Mouse (Mus musculus) left cerebral cortex, postnatal 25 days (tissue): Measurements from ENCODE around the gene Hspb11. TPM values are rescaled to one million over a fixed set of nuclear protein-coding genes. Genes with fewer than 3 reads are reported as not detected.

ENCODE experiments used
- DNase-seq, 2 experiments: peaks; one replicate each; pipeline ENCODE4 v3.0.0; 2022; ENCODE audit warnings: low spot score in 2 of 2, mixed read lengths in 1 of 2
- intact Hi-C: fragments of 180-260 bp; cut with DNase I; formaldehyde crosslinking; loops from one replicate; pipeline ENCODE4 v1.15.1; 2025
- total RNA-seq, 2 experiments: library from RNA; stranded (reverse); gene quantifications; 2 replicates each; pipeline ENCODE4 v1.2.3; 2021

The Hspb11 gene
- total RNA-seq: 10 to 100 TPM; 15.9 to 20.8 TPM

GRCm38 (mm10) chr4:107253125-107254091, at the start of gene Hspb11, which contains the start of gene Lrrc42:
Gene Hspb11, plus strand, starts transcription at chr4:107253593.
Gene Lrrc42, minus strand, starts transcription at chr4:107253532.
- peak; percentile 92 to 95 for DNase-seq
- intact Hi-C loops: loop anchor here (1.0 to 10.0 kb wide), 2 partner anchors 61 to 401 kb away; partner anchors contain the start of gene Yipf1

GRCm38 (mm10) chr4:107207016-107207415, 46.4 kb upstream of the Hspb11 start:
- intact Hi-C loops: no loop called here

GRCm38 (mm10) chr4:107208880-107209279, 44.5 kb upstream of the Hspb11 start, which contains the start of gene Ldlrad1:
Gene Ldlrad1, plus strand, starts transcription at chr4:107209180.
- intact Hi-C loops: no loop called here
- DNase-seq: no peak

More at GRCm38 (mm10) chr4:107207016-107207415, 46.4 kb upstream of the Hspb11 start:
- DNase-seq: no peak

GRCm38 (mm10) chr4:107210483-107211097, 42.8 kb upstream of the Hspb11 start:
- DNase-seq: no peak
- intact Hi-C loops: no loop called here

- DNase-seq: peak; percentile 18 to 30
- intact Hi-C loops: no loop called here
Observed at GRCm38 (mm10) chr4:107211465-107211864, 41.9 kb upstream of the Hspb11 start.

GRCm38 (mm10) chr4:107211936-107212335, 41.5 kb upstream of the Hspb11 start:
- intact Hi-C loops: no loop called here
- no peak for DNase-seq

GRCm38 (mm10) chr4:107213279-107214011, 39.9 kb upstream of the Hspb11 start:
- intact Hi-C loops: no loop called here
- DNase-seq: no peak

- no peak for DNase-seq
- intact Hi-C loops: no loop called here
Observed at GRCm38 (mm10) chr4:107217574-107217973, 35.8 kb upstream of the Hspb11 start.

- intact Hi-C loops: no loop called here
- no peak for DNase-seq
Observed at GRCm38 (mm10) chr4:107221524-107221923, 31.9 kb upstream of the Hspb11 start.

GRCm38 (mm10) chr4:107223225-107224204, 29.9 kb upstream of the Hspb11 start:
- intact Hi-C loops: no loop called here
- DNase-seq: peak in 1 of 2 experiments; percentile 8

GRCm38 (mm10) chr4:107226313-107226712, 27.1 kb upstream of the Hspb11 start:
- no peak for DNase-seq
- intact Hi-C loops: no loop called here

- DNase-seq: no peak
- intact Hi-C loops: no loop called here
Observed at GRCm38 (mm10) chr4:107232219-107232618, 21.2 kb upstream of the Hspb11 start.

- intact Hi-C loops: no loop called here
- no peak for DNase-seq
Observed at GRCm38 (mm10) chr4:107238253-107238652, 15.1 kb upstream of the Hspb11 start.

GRCm38 (mm10) chr4:107240196-107240595, 13.2 kb upstream of the Hspb11 start:
- intact Hi-C loops: no loop called here
- no peak for DNase-seq

GRCm38 (mm10) chr4:107243365-107244333, 9.7 kb upstream of the Hspb11 start:
- no peak for DNase-seq
- intact Hi-C loops: no loop called here

GRCm38 (mm10) chr4:107245368-107245767, 8.0 kb upstream of the Hspb11 start:
- intact Hi-C loops: no loop called here
- no peak for DNase-seq

GRCm38 (mm10) chr4:107246040-107246439, 7.4 kb upstream of the Hspb11 start:
- intact Hi-C loops: no loop called here
- DNase-seq: no peak

GRCm38 (mm10) chr4:107247110-107247509, 6.3 kb upstream of the Hspb11 start:
- no peak for DNase-seq
- intact Hi-C loops: no loop called here
